Mouse (Mus musculus) lung, embryonic 16.5 days (tissue): ENCODE measurements around the gene Rdh7. TPM values are rescaled to one million over a fixed set of nuclear protein-coding genes. Genes with fewer than 3 reads are reported as not detected.
"Not testable (repeated sequence)": the region's sequence is repeated elsewhere in the genome, so short reads cannot be mapped to it uniquely, and the experiment has no call there.

ENCODE experiments used
- ATAC-seq: fragments of 200-750 bp; cut with Nextera tagmentation; 2 replicates; pipeline ENCODE4 v1.8.0; 2017; ENCODE audit warnings: low read depth, mild to moderate bottlenecking, moderate library complexity
- H3K27ac ChIP-seq: fragments of 300-500 bp; sonication (generic); 2 replicates; pipeline ENCODE4 v1.5.1; 2014; ENCODE audit warnings: mild to moderate bottlenecking, control low read depth, low read length
- H3K27me3 ChIP-seq: fragments of 300-500 bp; sonication (generic); 2 replicates; pipeline ENCODE4 v1.6.1; 2014; ENCODE audit warnings: low read depth, low read length, mixed read lengths; ENCODE audit not compliant: control insufficient read depth, insufficient read depth
- H3K36me3 ChIP-seq: fragments of 300-500 bp; sonication (generic); 2 replicates; pipeline ENCODE4 v1.6.1; 2014; ENCODE audit warnings: low read length; ENCODE audit not compliant: control insufficient read depth, insufficient read depth
- H3K4me1 ChIP-seq: fragments of 300-500 bp; sonication (generic); replicated peaks from 2 replicates; pipeline ENCODE4 v1.6.1; 2014; ENCODE audit warnings: low read length, mixed read lengths; ENCODE audit not compliant: control insufficient read depth, insufficient read depth
- H3K4me2 ChIP-seq: fragments of 300-500 bp; sonication (generic); 2 replicates; pipeline ENCODE4 v1.6.1; 2014; ENCODE audit warnings: low read depth, low read length, control low read depth
- H3K4me3 ChIP-seq: fragments of 300-500 bp; sonication (generic); 2 replicates; pipeline ENCODE4 v1.5.1; 2014; ENCODE audit warnings: mild to moderate bottlenecking, low read length, control low read depth
- H3K9ac ChIP-seq: fragments of 300-500 bp; sonication (generic); 2 replicates; pipeline ENCODE4 v1.6.1; 2014; ENCODE audit warnings: low read length, control low read depth
- H3K9me3 ChIP-seq: fragments of 300-500 bp; sonication (generic); 2 replicates; pipeline ENCODE4 v1.6.1; 2016; ENCODE audit warnings: low read length; ENCODE audit not compliant: control insufficient read depth
- WGBS: fragments of 180-500 bp; shearing (Covaris S2); extraction: QIAGEN DNeasy Blood & Tissue Kit; methylation state at CpG from one replicate; pipeline ENCODE4 v1.1.7; 2014; 5-methylcytosine and 5-hydroxymethylcytosine counted together
- polyA plus RNA-seq: library from polyadenylated mRNA; unstranded; fragments of >200 nt; fragmentation: Nextera tagmentation; extraction: Ambion mirVana; gene quantifications from 2 replicates; pipeline ENCODE4 v1.2.1, GENCODE M21; 2015

Gene Rdh7
- polyA plus RNA-seq, 1 experiment from 2014 or later = not detected

DNA sequence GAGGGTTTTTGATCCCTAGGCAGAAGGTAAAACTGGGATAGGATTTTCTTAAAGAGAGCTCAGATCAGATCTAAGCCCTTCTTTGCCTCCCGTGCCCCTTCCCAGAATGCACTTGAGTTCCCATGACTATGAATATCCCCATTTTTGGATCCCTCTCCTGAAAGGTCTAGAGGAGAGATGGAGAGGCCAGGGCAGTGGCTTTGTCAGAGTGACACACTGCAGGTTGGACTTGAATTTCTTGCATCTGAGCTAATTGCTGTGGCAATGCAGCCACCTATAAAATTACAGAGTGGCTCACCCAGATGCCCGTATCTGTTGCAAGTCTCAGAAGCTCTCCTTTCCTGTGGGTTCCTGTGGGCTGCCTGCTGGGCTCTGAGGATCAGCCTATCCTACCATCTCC, 9.6 kb upstream of the Rdh7 start, which contains the start of gene Sdr9c7:
Gene Sdr9c7 (plus strand): TSS at position 301 of the 400 bp plus-strand sequence.
- no peak for ATAC-seq
- H3K4me2 ChIP-seq = no peak within 1 kb of the TSS
- 84% methylated on average over 2 of the region's 2 CpGs for WGBS

DNA sequence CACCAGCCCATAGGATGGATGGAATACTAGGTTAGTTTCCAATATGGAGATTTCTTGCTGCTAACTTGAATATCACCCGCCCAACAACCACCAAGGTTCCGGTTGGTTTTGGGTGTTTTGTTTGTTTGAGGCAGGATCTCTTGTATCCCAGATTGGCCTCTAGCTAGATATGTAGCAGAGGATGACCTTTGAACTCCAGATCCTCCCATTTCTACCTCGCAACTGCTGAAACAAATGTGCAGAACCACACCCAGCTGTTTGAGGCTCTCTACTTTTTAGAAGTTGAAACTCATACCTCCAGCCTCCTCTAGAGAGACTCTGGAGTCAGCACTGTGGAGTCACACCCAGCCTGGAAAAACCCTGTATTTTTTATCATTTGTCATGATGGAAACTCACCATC, 8.9 kb upstream of the Rdh7 start:
- Histone ChIP-seq H3K27ac (no peak overlapping the region), H3K9me3 (no peaks in the 10 kb centered on the region), H3K4me1 (peaks cover 8% of the 10 kb centered on the region), H3K36me3 (no peaks in the 10 kb centered on the region), H3K4me2 (no peak overlapping the region), H3K9ac (no peak overlapping the region), H3K27me3 (no peaks in the 10 kb centered on the region), H3K4me3 (no peak overlapping the region)
- ATAC-seq = no peak
- WGBS = 90% methylated on average over 3 of the region's 3 CpGs

More for the DNA sequence above, 9.6 kb upstream of the Rdh7 start, which contains the start of gene Sdr9c7:
- Histone ChIP-seq H3K9me3 (no peaks in the 10 kb centered on the region), H3K4me3 (no peak within 1 kb of the TSS), H3K27me3 (no peaks in the 10 kb centered on the region), H3K4me1 (peaks cover 8% of the 10 kb centered on the region), H3K27ac (no peak within 1 kb of the TSS), H3K9ac (no peak within 1 kb of the TSS), H3K36me3 (no peaks in the 10 kb centered on the region)

DNA sequence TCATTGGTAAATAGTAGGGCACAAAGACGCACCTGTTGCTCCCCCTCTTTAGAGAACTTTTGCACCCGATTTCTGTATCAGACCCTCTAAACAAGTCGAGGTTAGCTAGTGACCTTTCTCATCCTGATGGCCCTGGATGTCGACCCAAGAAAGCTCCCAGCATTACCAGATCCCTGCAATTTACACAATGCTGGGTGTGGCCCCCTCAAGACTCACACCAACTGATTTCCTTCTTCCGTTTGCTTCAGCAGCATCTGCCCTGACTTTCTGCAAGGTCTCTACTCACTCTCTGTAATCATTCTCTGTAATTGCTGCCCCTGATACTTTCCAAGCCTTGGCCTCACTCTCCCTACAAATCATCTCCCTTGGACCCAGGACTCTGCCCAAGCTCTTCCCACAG, 8.1 kb upstream of the Rdh7 start:
- no peak overlapping the region for H3K9ac ChIP-seq
- H3K4me1 ChIP-seq = peaks cover 8% of the 10 kb centered on the region
- no peak overlapping the region for H3K4me3 ChIP-seq
- WGBS = 48% methylated on average over 5 of the region's 5 CpGs
- no peaks in the 10 kb centered on the region for H3K9me3 ChIP-seq
- H3K36me3 ChIP-seq = no peaks in the 10 kb centered on the region
- no peak for ATAC-seq
- H3K4me2 ChIP-seq = no peak overlapping the region
- H3K27me3 ChIP-seq = no peaks in the 10 kb centered on the region
- no peak overlapping the region for H3K27ac ChIP-seq

DNA sequence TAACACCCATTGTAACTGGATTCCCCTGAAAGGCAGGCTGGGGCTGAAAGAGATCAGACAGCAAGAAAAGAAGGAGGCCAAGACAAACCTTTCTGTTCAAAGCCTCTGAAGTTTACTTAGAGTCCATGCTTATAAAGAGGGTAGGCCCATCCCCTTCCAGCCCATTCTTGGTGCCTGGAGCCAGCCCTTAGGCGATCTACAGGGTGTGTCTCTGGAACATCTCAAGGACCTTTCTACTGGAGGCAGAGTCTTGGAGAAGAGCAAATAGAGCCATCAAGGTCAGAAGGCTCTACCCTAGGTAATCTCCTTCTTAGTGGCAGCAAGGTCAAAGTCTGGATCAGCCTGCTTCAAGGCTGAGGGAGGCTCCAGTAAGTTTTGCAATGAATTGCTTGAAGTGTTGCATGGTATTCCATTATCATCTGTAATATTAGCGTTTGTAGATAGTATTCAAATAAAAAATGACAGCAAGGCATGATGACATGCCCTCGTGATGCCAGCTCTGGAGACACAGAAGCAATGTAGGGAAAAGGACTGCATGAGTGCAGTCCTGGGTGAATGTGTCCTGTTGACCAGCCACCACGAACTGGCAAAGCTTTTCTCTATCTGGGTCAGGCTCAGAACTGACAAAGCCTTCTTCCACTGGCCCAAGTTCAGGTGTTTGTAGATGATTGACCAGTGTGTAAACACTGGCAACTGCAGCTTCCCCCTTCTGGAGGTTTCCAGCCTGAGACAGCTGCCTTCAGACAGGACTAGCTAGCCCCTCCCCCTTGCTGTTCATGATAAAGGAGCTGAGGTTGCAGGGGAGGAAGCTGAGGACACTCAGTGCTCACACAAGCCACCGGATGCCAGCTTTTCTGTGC, 4.8 kb upstream of the Rdh7 start:
- H3K4me1 ChIP-seq, H3K4me2 ChIP-seq, H3K27ac ChIP-seq, H3K9ac ChIP-seq, H3K36me3 ChIP-seq, H3K4me3 ChIP-seq, H3K27me3 ChIP-seq, H3K9me3 ChIP-seq: not testable (repeated sequence)
- WGBS = 34% methylated on average over 5 of the region's 5 CpGs
- peak; percentile 88 for ATAC-seq

DNA sequence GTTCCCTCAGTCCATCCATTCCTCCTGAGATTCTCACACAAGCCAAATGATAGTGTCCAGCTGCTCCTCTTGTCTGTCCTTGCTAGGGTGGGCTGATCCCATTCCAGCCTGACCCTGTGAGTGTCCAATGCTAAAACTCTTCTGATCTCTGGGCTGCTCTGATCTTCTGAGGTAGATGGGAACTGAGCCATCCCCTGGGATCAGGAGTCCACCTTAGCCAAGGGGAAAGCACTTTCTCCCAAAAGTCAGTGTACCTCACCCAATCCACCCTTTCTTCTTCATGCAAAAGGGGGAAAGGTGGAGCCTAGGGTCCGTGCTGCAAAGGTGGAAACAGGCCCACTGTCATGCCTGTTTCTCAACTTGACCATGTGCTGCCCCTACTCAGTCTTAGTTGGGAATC, 2.9 kb upstream of the Rdh7 start:
- Histone ChIP-seq H3K4me2 (no peak overlapping the region), H3K9ac (no peak overlapping the region), H3K27ac (no peak overlapping the region), H3K27me3 (no peaks in the 10 kb centered on the region), H3K4me3 (no peak overlapping the region), H3K36me3 (no peaks in the 10 kb centered on the region), H3K4me1 (peaks cover 8% of the 10 kb centered on the region), H3K9me3 (no peaks in the 10 kb centered on the region)
- ATAC-seq = no peak
- 83% methylated on average over 1 of the region's 1 CpGs for WGBS

DNA sequence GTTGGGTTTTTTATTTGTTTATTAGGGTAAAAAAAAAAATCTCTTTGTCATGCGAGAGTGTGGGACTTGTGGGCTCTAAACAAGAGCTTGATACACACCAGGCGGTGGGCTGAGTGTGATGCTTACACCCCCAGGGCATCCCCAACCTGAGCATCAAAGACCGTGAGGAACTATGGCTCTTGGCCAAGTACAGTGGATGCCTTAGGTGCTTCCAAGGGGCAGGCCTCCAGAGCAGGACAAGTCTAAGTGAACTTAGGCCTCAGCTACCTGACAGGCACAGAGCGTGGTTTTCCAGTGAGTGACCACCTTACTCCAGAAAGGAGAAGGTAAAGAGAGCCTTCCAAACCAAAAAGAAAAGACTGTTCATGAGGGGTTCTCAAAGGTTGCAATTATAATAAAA, 1.6 kb downstream of the Rdh7 start:
- no peak overlapping the region for H3K27ac ChIP-seq
- H3K36me3 ChIP-seq = no peaks in the 10 kb centered on the region
- WGBS = 77% methylated on average over 4 of the region's 4 CpGs
- no peaks in the 10 kb centered on the region for H3K4me1 ChIP-seq
- no peak overlapping the region for H3K9ac ChIP-seq
- H3K4me2 ChIP-seq = no peak overlapping the region
- no peaks in the 10 kb centered on the region for H3K9me3 ChIP-seq
- H3K4me3 ChIP-seq = no peak overlapping the region
- no peaks in the 10 kb centered on the region for H3K27me3 ChIP-seq
- no peak for ATAC-seq

DNA sequence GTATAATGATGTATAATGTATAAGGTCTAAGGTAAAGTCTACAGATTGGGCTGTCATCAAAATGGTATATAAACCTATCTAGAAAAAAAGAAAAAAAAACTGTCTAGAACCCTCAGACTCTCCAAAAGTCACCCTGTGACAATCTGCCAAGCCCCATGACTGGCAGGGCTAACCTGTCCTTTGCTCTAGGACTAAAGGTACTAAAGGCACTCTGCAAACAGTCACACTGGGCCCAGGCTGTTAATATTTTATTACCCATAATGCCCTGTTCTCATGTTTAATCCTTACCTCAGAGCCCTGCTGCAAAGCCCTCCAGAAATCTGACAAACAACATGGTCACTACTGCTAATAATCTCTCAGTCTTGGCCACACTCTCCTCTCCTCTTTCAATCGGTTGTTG, 2.1 kb downstream of the Rdh7 start:
- Histone ChIP-seq H3K4me2 (no peak overlapping the region), H3K36me3 (no peaks in the 10 kb centered on the region), H3K4me3 (no peak overlapping the region), H3K27ac (no peak overlapping the region), H3K4me1 (no peaks in the 10 kb centered on the region), H3K9me3 (no peaks in the 10 kb centered on the region), H3K27me3 (no peaks in the 10 kb centered on the region), H3K9ac (no peak overlapping the region)
- 61% methylated on average over 1 of the region's 1 CpGs for WGBS
- no peak for ATAC-seq

DNA sequence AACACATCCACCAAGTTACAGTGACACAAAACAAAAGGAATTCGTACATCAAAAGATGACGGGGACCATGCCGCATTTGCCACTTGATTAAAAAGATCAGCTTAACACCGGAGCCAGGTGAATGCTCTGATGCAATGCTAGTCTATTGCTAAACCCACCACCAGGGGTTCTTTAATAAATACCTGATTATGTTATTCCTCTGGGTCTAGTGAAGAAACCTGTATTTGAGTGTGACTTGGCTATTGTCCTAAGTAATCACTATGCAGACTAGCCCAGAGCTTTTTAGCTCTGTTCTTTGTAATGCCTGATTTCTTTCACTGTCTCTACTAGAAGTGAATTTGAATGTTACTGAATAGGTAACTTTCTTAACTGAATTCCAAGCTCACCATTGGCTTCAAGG, 7.6 kb downstream of the Rdh7 start:
- H3K36me3 ChIP-seq = no peaks in the 10 kb centered on the region
- H3K4me2 ChIP-seq = no peak overlapping the region
- H3K4me3 ChIP-seq = no peak overlapping the region
- H3K4me1 ChIP-seq = peaks cover 14% of the 10 kb centered on the region
- WGBS = 73% methylated on average over 4 of the region's 4 CpGs
- H3K9me3 ChIP-seq = no peaks in the 10 kb centered on the region
- H3K27ac ChIP-seq = no peak overlapping the region
- H3K27me3 ChIP-seq = no peaks in the 10 kb centered on the region
- no peak overlapping the region for H3K9ac ChIP-seq
- no peak for ATAC-seq

DNA sequence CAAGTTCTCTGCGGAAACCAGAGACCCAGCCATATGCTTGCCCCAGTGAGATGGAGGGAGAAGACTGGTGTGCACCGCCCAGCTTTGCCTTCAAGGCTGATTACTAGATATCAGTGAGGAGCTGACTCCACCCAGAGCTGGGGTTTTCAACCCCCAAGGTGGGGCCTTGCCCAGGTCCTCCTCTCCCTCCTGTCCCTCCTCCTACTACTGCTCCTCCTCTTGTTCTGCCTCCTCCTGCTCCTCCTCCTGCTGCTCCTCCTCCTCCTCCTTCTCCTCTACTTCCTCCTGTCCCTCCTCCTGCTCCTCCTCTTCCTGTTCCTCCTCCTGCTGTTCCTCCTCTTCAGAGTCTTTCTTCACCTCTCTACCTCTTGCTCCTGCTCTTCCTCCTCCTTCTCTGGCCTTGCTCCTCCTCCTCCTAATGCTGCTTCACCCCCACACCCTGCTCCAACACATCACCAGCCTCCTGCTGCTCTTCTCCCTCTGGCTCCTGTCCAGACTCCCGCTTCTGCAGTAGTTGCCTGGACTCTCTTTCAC, 9.4 kb downstream of the Rdh7 start:
- no peaks in the 10 kb centered on the region for H3K9me3 ChIP-seq
- ATAC-seq = peak; percentile 43; the same call in 1 of the 2 replicates
- WGBS = 70% methylated on average over 3 of the region's 3 CpGs
- no peaks in the 10 kb centered on the region for H3K36me3 ChIP-seq
- H3K4me2 ChIP-seq = no peak overlapping the region
- H3K9ac ChIP-seq = no peak overlapping the region
- H3K4me1 ChIP-seq = peaks cover 14% of the 10 kb centered on the region
- no peaks in the 10 kb centered on the region for H3K27me3 ChIP-seq
- H3K4me3 ChIP-seq = no peak overlapping the region
- H3K27ac ChIP-seq = no peak overlapping the region
